Mouse (Mus musculus): ENCODE results near the gene Dnm1l. TPM values are rescaled to one million over a fixed set of nuclear protein-coding genes. Genes with fewer than 3 reads are reported as not detected.

Gene Dnm1l
- 16.9 TPM for polyA plus RNA-seq (2014; fragmentation: Illumina TruSeq; extraction: RNeasy Lipid Tissue Mini Kit (QIAGEN cat#74804); ENCODE audit: insufficient read depth, low read depth, low replicate concordance)

GRCm38 (mm10) chr16:16358481-16359100 is at the start of gene Dnm1l:
TSS of gene Dnm1l (minus strand) at chr16:16358959.

GRCm38 (mm10) chr16:16302369-16303137 is 56.2 kb downstream of the Dnm1l start, which contains the start of gene Yars2:
TSS of gene Yars2 (plus strand) at chr16:16302965.

Other genes starting within 250 kb of the Dnm1l start
- 13.7 TPM for gene Pkp2, start 145.6 kb downstream of the Dnm1l start, polyA plus RNA-seq (2014; fragmentation: Illumina TruSeq; extraction: RNeasy Lipid Tissue Mini Kit (QIAGEN cat#74804); ENCODE audit: insufficient read depth, low read depth, low replicate concordance)
- 7.8 TPM for gene Yars2, start 56.0 kb downstream of the Dnm1l start, polyA plus RNA-seq (2014; fragmentation: Illumina TruSeq; extraction: RNeasy Lipid Tissue Mini Kit (QIAGEN cat#74804); ENCODE audit: insufficient read depth, low read depth, low replicate concordance)
- gene Fgd4, start 241.6 kb upstream of the Dnm1l start, polyA plus RNA-seq (2014; fragmentation: Illumina TruSeq; extraction: RNeasy Lipid Tissue Mini Kit (QIAGEN cat#74804); ENCODE audit: insufficient read depth, low read depth, low replicate concordance), result 2.1 TPM

All from lung, adult 10 weeks (tissue).